Mouse (Mus musculus): ENCODE data around the gene Scgn. TPM values are rescaled to one million over a fixed set of nuclear protein-coding genes. Genes with fewer than 3 reads are reported as not detected.

Gene Scgn
- total RNA-seq, 2 experiments from 2014 or later = not detected

DNA sequence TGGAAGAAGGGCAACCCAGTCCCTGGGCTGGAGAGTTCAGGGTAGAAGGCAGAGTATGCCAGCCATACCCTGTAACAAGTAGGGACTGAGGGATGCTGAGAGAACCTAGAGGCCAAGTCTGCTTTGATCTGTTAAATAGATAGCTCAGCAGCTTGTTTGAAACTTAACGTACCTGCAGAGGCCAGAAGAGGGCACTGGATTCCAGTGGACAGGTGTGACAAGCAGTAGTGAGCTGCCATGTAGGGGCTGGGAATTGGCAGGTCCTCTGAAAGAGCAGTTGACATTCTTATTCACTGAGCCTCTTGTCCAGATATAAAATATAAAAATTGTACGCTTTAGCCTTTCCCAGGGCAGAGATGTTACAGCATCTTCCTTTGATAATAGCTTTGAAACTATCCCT is 48.2 kb downstream of the Scgn start:
- no peak for DNase-seq
- intact Hi-C loops (cut with DNase I) = no loop called here

DNA sequence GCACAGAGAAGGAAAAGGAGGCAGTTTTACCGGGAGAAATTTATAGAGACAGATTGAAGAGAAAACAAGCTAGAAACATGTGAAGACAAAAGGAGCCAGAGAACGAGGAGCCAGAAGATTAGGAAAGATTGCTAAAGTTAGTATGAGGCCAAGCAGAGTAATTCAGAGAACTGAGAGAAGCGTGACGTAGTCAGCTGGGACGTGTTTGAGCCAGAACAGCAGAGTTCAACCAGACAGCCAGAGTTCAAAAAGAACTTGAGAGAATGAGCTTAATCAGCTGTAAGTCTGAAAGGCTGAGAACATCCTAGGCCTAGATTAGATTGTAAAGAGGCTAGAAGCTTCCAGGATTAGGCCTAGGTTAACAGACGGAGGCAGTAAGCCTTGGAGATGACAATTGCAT is 50.7 kb downstream of the Scgn start:
- intact Hi-C loops (cut with DNase I) = no loop called here
- DNase-seq = peak in 1 of 2 experiments; percentile 8

DNA sequence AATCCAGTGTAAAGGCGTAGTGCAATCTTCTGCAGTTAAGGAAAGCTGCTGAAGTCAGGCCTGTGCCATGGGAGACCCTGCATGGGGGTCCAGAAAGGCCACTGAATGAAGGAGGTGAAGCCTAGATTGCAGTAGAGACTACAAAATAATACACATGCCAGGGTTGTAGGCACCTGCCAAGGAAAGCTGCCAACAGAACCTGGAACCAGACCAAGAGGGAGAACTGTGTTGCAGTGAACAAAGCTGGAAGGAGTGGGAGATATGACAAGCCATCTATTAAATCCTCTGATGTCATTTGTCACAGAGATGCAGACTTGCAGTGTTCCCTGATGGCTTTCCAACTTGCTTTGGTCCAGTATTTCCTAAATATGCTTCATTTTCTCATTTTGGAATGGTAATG is 52.3 kb downstream of the Scgn start:
- intact Hi-C loops (cut with DNase I) = no loop called here
- DNase-seq = peak; percentile 12 to 14

DNA sequence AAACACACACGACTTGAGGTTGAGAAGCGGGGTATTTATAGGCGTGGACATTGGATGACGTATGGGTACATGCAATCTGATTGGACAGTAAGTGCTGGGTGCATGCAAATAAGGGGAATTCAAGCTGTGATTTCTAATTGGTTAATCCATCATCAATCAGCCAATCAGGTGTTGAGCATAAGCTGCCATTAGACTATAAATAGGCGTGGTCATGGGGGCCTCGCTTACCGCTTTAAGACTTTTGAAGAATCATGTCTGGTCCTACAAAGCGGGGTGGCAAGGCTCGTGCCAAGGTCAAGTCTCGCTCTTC is 56.8 kb downstream of the Scgn start, which contains the start of gene Hist1h2aa:
Gene Hist1h2aa, plus strand, starts transcription at position 252 of the 310 bp plus-strand sequence.
- DNase-seq = no peak

DNA sequence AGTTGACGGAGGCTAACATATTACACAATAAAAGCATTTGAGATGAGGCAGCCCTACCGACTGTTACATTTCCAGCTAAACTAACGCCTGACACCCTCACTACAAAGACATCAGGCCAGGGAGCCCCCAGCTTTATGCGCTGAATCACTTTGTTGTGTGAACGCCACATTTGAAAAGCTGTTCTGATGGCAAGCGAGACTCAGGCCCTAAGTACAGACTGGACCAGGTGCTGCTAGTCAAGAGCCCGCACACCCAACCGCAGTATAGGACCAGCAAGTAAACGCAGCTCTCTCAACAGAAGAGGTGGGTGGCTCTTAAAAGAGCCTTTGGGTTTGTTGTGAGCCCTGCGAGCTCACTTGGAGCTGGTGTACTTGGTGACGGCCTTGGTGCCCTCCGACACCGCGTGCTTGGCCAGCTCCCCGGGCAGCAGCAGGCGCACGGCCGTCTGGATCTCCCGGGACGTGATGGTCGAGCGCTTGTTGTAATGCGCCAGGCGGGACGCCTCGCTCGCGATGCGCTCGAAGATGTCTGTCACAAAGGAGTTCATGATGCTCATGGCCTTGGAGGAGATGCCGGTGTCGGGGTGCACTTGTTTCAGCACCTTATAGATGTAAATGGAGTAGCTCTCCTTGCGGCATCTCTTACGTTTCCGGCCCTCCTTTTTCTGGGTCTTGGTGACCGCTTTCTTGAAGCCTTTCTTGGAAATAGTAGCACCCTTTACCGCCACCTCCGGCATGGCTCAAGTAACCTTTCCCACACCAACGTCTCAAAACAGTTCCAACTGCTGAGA is 57.4 kb downstream of the Scgn start, which contains the start of gene Hist1h2ba:
Gene Hist1h2ba, minus strand, starts transcription at position 736 of the 790 bp plus-strand sequence.
- intact Hi-C loops (cut with DNase I) = no loop called here
- no peak for DNase-seq

More for the DNA sequence above, 56.8 kb downstream of the Scgn start, which contains the start of gene Hist1h2aa:
- intact Hi-C loops (cut with DNase I) = no loop called here

DNA sequence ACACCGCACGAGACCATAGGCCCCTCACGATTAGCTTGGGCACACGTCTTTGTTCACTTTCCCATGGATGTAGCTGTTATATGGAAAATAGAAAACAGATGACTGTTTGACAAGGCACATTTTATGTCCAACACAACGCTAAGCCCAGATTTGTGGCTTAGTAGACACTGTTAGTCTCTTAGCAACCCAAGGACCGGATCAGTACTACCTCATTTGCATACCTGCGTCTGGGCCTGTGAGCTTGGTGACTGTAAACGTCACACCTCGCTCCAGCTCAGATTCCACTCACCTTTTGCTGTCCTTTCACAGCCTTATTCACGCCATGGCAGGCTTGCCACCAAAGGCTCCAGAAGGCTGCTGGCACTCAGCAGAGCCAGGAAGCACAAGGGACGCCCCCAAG is 60.1 kb downstream of the Scgn start:
- no peak for DNase-seq
- intact Hi-C loops (cut with DNase I) = no loop called here

DNA sequence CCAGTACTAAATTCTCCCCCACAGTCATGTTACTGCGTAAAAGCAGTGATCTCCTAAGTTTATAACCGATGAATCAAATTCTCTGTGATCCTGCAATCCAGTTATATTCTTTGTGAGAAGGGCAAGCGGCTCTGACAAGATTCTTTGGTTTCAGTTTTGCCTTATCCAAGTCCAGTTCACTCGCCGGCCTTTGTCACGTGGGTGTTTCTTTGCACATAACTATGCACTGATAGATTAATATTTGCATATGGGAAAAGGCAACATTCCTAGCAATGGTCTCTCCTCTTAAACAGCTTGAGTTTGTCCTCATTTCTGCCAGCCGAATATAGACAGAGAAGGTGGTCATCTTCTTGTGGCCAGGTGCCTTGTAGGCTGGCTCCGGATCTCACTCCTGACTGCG is 60.6 kb downstream of the Scgn start:
- no peak for DNase-seq
- intact Hi-C loops (cut with DNase I) = no loop called here

DNA sequence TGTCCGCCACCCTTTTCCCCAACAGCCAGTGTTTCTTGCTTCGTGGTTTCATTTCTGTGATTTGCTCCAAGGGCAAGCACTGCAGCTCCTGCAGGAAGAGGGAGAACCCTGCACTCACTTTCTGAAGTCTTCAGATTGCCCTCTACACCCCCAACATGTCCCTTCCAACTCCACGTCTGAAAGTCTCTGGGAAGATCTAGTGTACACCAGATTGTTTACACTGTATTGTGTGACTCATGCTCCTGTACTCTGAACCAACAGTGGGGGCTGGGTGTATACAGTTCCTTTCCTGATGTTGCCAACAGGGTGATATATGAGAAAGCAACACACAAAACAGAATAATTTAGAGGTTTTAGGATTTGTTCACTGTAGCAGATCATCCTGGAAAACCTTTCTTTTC is 62.4 kb downstream of the Scgn start:
- no peak for DNase-seq
- intact Hi-C loops (cut with DNase I) = no loop called here

DNA sequence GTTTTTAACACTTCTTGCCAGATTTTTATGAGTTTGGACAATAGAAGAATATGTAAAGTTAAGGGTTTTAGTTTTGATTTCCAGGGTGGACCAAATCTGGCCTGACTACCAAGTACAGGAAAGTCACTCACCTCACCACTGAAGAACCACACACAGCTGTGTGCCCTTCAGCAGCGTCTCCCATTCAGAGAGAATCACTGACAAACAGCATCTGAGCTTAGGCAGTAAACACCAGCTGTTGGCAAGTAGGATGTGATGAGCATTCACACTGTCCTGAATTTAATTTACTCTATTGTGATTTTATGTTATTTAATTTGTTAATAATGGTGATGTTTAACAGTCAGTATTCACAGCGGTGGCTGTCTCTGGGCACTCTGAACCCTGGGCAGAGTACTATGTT is 65.2 kb downstream of the Scgn start:
- DNase-seq = no peak
- intact Hi-C loops (cut with DNase I) = no loop called here

DNA sequence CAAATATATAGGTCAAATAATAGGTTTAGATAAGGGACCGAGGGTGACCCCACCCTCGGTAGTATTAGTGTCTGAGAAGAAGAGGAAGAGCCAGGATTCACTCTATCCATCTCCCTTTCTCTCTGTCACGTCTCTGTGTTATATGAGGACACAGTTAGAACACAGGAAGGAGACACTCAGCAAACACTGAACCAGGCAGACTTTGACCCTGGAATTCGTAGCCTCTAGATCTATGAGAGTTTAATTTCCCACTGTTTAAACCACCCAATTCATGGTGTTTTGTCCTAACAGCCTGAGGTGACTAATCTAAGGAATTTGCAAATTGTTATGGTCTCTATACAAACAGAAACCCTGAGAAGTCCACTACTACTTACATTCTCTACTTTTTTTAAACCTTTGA is 73.3 kb downstream of the Scgn start:
- DNase-seq = no peak
- intact Hi-C loops (cut with DNase I) = no loop called here

DNA sequence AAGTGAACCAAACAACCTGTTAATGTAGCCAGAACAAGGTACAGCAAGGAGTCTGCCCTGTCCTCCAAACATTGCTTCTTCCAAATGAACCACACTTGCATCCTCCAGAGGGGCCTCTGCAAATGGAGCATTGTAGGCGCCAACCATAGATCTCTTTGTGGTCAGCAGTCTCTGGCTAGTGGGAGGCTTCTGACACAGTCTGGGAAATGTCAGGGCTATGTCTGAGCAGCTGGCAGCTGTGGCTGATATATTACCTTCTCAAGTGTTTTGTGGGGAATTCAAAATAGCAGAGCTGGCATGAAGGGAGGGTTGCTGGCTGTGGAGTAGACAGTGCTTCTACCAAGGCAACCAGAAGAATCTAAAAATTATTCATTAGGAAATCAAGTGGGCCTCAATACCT is 74.9 kb downstream of the Scgn start:
- no peak for DNase-seq
- intact Hi-C loops (cut with DNase I) = no loop called here

DNA sequence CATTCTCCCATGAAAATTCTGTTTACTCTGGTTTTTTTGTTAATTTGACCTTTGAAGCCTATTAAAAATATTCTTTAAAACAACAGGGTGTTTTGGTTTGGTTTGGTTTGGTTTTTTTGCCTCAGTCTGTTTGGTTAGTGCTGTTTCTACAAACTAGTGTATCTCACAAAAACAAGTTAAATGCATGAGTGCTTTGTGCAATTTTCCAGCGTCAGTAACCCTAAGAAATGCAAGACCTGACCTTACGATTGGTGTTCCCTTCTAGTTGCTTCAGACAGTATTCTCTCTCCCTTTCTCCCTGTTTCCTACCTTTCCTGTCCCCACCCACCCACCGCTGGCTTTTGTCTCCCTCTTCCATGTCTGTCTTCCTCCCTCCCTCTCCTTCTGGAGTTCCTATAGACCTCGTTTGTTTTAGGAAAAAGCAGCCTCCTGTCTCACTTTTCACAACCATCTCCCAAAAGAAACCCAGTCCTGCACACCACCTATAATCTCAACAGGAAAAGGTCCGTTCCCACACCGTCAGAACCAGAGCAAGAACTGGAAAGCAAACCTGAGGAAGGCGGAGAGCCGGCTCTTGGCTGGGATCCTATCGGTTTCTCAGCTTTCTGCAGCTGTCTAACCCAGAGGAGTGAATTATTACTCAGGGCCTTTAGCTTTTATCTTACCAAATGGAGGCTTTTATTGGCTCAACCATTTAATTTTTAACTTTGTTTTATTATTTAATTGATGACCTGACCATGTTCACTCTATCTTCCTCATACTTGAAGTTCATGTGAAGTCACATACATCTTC is 76.4 kb downstream of the Scgn start, which contains the start of gene Slc17a4:
Gene Slc17a4, minus strand, starts transcription at position 634 of the 792 bp plus-strand sequence.
- intact Hi-C loops (cut with DNase I) = no loop called here

DNA sequence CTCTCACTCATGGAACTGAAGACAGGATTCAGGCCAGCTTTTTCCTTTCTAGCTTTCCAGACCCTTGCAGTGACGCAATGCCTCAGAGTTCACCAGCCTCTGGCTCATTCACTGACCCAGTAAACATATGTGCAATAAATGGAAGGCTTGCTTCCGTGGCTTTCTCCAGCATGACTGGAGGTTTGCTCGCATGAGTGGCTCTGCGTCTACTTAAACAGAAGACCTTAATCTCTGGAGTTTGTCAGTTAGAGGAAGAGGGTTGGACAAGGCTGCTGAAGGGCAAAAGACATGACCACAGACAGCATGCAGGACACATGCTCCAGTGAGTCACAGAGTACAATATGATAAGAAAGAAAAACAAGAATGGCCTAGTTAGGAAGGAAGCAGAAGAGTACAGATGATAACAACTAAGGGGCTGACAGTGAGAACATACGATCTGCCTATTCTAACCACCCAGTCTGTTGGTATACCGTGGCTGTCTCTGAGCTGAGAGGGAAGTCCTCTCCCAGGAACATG is 77.2 kb downstream of the Scgn start:
- peak; percentile 9 to 12 for DNase-seq
- intact Hi-C loops (cut with DNase I) = no loop called here

More for the DNA sequence above, 76.4 kb downstream of the Scgn start, which contains the start of gene Slc17a4:
- DNase-seq = peak in 1 of 2 experiments; percentile 9

DNA sequence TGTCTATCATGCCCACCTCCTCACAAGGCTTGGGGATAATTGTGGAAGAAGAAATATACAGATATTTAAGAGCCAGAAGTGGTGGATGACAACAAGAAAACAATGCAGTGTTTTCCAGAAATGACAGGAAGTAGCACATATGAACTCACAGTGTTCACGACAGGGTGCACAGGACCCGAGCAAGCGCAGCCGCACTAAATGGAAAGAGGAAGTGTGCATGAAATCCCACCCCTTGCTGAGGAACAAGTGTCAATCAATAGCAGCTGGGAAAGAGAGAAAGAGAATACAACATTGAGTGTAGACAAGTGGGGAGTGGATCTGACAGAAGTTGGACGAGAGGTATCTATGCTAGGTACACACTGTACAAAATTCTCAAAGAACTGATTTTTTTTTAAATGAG is 79.7 kb downstream of the Scgn start:
- intact Hi-C loops (cut with DNase I) = no loop called here
- no peak for DNase-seq

DNA sequence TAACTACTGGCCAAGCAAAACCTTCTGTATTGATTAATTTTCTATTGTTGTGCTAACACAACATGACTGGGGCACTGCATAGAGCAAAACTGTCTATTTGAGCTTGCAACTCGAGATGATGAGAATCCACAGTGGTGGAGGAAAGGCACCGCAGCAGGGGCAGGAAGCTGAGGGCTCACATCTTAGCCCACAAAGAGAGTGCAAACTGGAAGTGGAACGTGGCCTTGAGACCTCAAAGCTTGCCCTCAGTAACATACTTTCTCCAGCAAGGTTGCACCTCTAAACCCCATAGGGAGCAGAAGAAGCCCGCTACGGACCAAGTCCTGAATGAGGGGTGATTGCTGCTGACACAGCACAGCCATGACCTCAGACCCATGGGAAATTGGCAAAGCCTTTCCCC is 80.9 kb downstream of the Scgn start:
- DNase-seq = no peak
- intact Hi-C loops (cut with DNase I) = no loop called here

DNA sequence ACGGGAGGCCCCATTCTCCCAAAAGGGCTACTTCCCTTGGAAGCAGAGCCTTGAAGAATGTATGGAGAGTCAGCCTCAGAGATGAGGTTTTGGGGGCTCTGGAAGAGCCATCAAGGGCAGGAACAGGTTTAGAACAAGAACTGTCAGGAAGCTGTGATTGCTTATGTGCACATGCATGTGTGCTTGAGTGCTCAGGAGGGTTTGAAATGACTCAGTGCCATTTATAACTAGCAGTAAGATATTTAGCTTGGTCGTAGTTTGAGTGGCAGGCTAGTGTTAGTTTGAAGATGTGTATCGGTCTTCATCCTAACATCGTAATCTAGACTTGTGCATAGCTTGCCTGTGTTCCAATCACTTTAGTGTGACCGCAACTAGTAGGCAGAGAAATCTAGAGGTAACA is 84.1 kb downstream of the Scgn start:
- DNase-seq = no peak
- intact Hi-C loops (cut with DNase I) = no loop called here

Small RNA genes within 50 kb of the gene (microRNA-seq; reads per million reads assigned to microRNA genes)
- gene Gm44344 = 0 reads per million in 2 experiments

Other genes with a start within 250 kb of the Scgn start
- 10 to 100 TPM; 21.1 to 58.2 TPM for gene Hist1h3c, start 245.6 kb downstream of the Scgn start, total RNA-seq (2021)
- gene Hist1h2bb, start 244.5 kb downstream of the Scgn start, total RNA-seq (2021) = 10 to 100 TPM; 26.5 to 61.9 TPM
- 100 to 1,000 TPM in 1 of 2 experiments, 10 to 100 TPM in 1; 54.2 to 146 TPM for gene Hist1h2ab, start 240.1 kb downstream of the Scgn start, total RNA-seq (2021)
- 100 to 1,000 TPM in 1 of 2 experiments, 10 to 100 TPM in 1; 70.3 to 154 TPM for gene Hist1h3b, start 238.9 kb downstream of the Scgn start, total RNA-seq (2021)
- 10 to 100 TPM; 44.8 to 83.6 TPM for gene Hist1h4b, start 234.2 kb downstream of the Scgn start, total RNA-seq (2021)
- gene Hist1h4a, start 230.0 kb downstream of the Scgn start, total RNA-seq (2021) = 10 to 100 TPM; 33.4 to 91.7 TPM
- 100 to 1,000 TPM in 1 of 2 experiments, 10 to 100 TPM in 1; 55.1 to 114 TPM for gene Hist1h3a, start 228.8 kb downstream of the Scgn start, total RNA-seq (2021)
- gene Hist1h1a, start 227.5 kb downstream of the Scgn start, total RNA-seq (2021) = 10 to 100 TPM; 28.9 to 69.7 TPM
- not detected for gene Trim38, start 221.3 kb downstream of the Scgn start, total RNA-seq (2021)
- gene Slc17a2, start 184.2 kb downstream of the Scgn start, total RNA-seq (2021) = not detected
- not detected for gene Slc17a3, start 151.8 kb downstream of the Scgn start, total RNA-seq (2021)
- gene Slc17a1, start 123.5 kb downstream of the Scgn start, total RNA-seq (2021) = not detected
- not detected for gene Slc17a4, start 76.2 kb downstream of the Scgn start, total RNA-seq (2021)
- gene Hist1h2ba, start 57.1 kb downstream of the Scgn start, total RNA-seq (2021) = not detected
- gene Hist1h2aa, start 56.8 kb downstream of the Scgn start, total RNA-seq (2021) = not detected

Measured in heart, postnatal 14 days (tissue).